Comparison of ENCODE assay signal across 9 mouse cellular contexts in the genomic region with DNA sequence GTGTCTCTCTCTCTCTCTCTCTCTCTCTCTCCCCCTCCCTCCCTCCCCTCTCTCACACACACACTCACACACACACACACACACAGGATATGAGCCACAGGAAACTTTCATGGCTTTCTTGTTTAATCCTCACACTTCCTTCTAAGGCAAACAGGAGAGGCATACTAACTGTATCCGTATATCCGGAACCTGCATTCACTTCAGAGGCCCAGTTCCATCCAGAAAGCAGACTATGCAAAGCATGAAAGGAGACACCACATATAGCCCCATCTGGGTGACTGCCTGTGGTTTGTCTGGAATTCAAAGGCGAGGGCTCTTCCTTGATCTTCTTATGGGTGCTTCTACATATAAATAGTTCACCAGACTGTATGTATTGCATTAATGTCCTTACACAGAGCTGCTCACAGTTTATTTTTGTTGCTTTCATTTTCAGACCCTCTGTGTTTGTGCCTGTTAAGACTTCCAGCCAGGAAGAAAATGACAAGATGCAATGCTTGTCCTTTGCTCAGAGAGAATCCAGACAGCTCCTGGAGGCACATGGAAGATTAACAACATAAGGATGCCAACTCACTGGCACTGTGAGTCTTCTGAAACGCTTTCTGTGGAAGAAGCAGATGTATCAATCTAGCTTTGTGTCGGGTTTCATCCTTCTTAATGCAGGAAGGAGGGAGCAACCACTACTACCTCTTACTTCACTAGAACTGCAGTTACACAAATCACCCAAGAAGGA. TPM values are rescaled to one million over a fixed set of nuclear protein-coding genes. Genes with fewer than 3 reads are reported as not detected.
A peak's percentile ranks its signal among the peaks of the same experiment; 100 is the strongest.
DNase-seq lines count a peak whose midpoint lies in the region; ATAC-seq and TF ChIP-seq lines count a peak whose summit lies in the region.
"Had no signal": no experiment of that assay in that cellular context is flagged by ENCODE, and none has a peak within 500 bp of the region (broad histone marks: within the 10 kb centered on the region; RNA-seq: fewer than 3 reads in every experiment).

No protein-coding gene starts in this region.

- no peak overlapping the region for H3K4me2 ChIP-seq in kidney, embryonic 15.5 days
- no peak overlapping the region for H3K4me2 ChIP-seq in CH12.LX (ENCODE audit: insufficient read depth, low read depth, poor library complexity, severe bottlenecking)
- no peak overlapping the region for H3K4me2 ChIP-seq in limb, embryonic 13.5 days (replicated peaks)

- H3K27me3 ChIP-seq in kidney, embryonic 15.5 days = no peaks in the 10 kb centered on the region
- H3K27me3 ChIP-seq in CH12.LX (replicated peaks) = no peaks in the 10 kb centered on the region
- H3K27me3 ChIP-seq in embryonic facial prominence, embryonic 10.5 days (replicated peaks; ENCODE audit: low read depth, poor library complexity, severe bottlenecking) = no peaks in the 10 kb centered on the region
- H3K27me3 ChIP-seq in limb, embryonic 13.5 days = no peaks in the 10 kb centered on the region

- in situ Hi-C loops in CH12.LX (cut with MboI; ENCODE audit: low pct_ligation_motif_present, low pct_unique_long_range_greater_than_20kb, low sequenced_read_pairs) = no loop called here

- H3K27ac ChIP-seq in kidney, embryonic 15.5 days = peak overlapping the region; percentile 86
- no peak overlapping the region for H3K27ac ChIP-seq in CH12.LX (ENCODE audit: insufficient read depth, low read depth)
- peak overlapping the region; percentile 75 for H3K27ac ChIP-seq in embryonic facial prominence, embryonic 10.5 days (replicated peaks)
- peak overlapping the region; percentile 66; the same call in 1 of the 2 replicates for H3K27ac ChIP-seq in limb, embryonic 13.5 days

- TF ChIP-seq POLR2A in CH12.LX (IDR thresholded peaks at IDR 0.05; ENCODE audit: low read depth, low read length) = no peak

- DNase-seq in kidney, postnatal 36 days = no peak
- DNase-seq in CH12.LX (ENCODE audit: extremely low read depth) = peak; percentile 38
- no peak for DNase-seq in embryonic facial prominence, embryonic 10.5 days (ENCODE audit: low spot score)
- no peak for DNase-seq in adrenal gland, adult 8-10 months
- DNase-seq in right cerebral cortex, postnatal 14 days = no peak
- no peak for DNase-seq in cerebellum, adult 9-11 months

- peaks cover 97% of the 10 kb centered on the region for H3K4me1 ChIP-seq in kidney, embryonic 15.5 days
- peaks cover 12 to 83% of the 10 kb centered on the region in 2 experiments for H3K4me1 ChIP-seq in CH12.LX (ENCODE audit: control insufficient read depth in 1 of 2, insufficient read depth in 2 of 2)
- H3K4me1 ChIP-seq in embryonic facial prominence, embryonic 10.5 days = peaks cover 93% of the 10 kb centered on the region
- H3K4me1 ChIP-seq in limb, embryonic 13.5 days = peaks cover 92% of the 10 kb centered on the region

- H3K79me2 ChIP-seq in CH12.LX (replicated peaks; ENCODE audit: control insufficient read depth, extremely low read depth, insufficient read depth, poor library complexity, severe bottlenecking) = peaks cover 48% of the 10 kb centered on the region

- WGBS in kidney, embryonic 15.5 days = 52% methylated on average over 5 of the region's 5 CpGs
- 68% methylated on average over 5 of the region's 5 CpGs for WGBS in embryonic facial prominence, embryonic 10.5 days
- WGBS in limb, embryonic 13.5 days = 57% methylated on average over 5 of the region's 5 CpGs

- no peak overlapping the region for H3K4me3 ChIP-seq in kidney, embryonic 15.5 days (replicated peaks)
- no peak overlapping the region for H3K4me3 ChIP-seq in CH12.LX (replicated peaks in 1 of 3; ENCODE audit: low read depth in 2 of 3, low read length in 2 of 3, poor library complexity in 1 of 3)
- H3K4me3 ChIP-seq in embryonic facial prominence, embryonic 10.5 days = no peak overlapping the region
- H3K4me3 ChIP-seq in limb, embryonic 13.5 days = no peak overlapping the region
- H3K4me3 ChIP-seq: erythroblast, embryonic 14.5 days had no signal

- dilution Hi-C loops in CH12.LX (cut with MboI; ENCODE audit: extremely low pct_ligation_motif_present, extremely low pct_unique_long_range_greater_than_20kb, low sequenced_read_pairs) = no loop called here

- H3K36me3 ChIP-seq in kidney, embryonic 15.5 days = peaks cover 9% of the 10 kb centered on the region; the same call in 1 of the 2 replicates
- peaks cover 0 to 58% of the 10 kb centered on the region in 2 experiments for H3K36me3 ChIP-seq in CH12.LX (replicated peaks in 1 of 2; ENCODE audit: control insufficient read depth in 1 of 2, insufficient read depth in 1 of 2, low read length in 1 of 2)
- H3K36me3 ChIP-seq in embryonic facial prominence, embryonic 10.5 days (replicated peaks) = peaks cover 52% of the 10 kb centered on the region
- H3K36me3 ChIP-seq in limb, embryonic 13.5 days = peaks cover 23% of the 10 kb centered on the region; the same call in 1 of the 2 replicates

- TF ChIP-seq CTCF in CH12.LX (conservative IDR thresholded peaks at IDR 0.05 in 1 of 2, IDR thresholded peaks at IDR 0.05 in 1 of 2; ENCODE audit: low read depth in 2 of 2, low read length in 2 of 2) = no peak

- TF ChIP-seq EP300 in CH12.LX (IDR thresholded peaks at IDR 0.05; ENCODE audit: low read length) = no peak

- H3K9ac ChIP-seq in kidney, embryonic 15.5 days = no peak overlapping the region
- no peak overlapping the region for H3K9ac ChIP-seq in CH12.LX (ENCODE audit: insufficient read depth, low read depth)
- no peak overlapping the region for H3K9ac ChIP-seq in limb, embryonic 13.5 days

- H3K9me3 ChIP-seq in kidney, embryonic 15.5 days (replicated peaks) = no peaks in the 10 kb centered on the region
- no peaks in the 10 kb centered on the region for H3K9me3 ChIP-seq in CH12.LX (replicated peaks; ENCODE audit: low read length)
- no peaks in the 10 kb centered on the region for H3K9me3 ChIP-seq in embryonic facial prominence, embryonic 10.5 days
- H3K9me3 ChIP-seq in limb, embryonic 13.5 days = no peaks in the 10 kb centered on the region

- TF ChIP-seq RAD21 in CH12.LX (IDR thresholded peaks at IDR 0.05; ENCODE audit: low read depth, low read length) = no peak

- no peak for ATAC-seq in kidney, embryonic 15.5 days (replicated peaks; ENCODE audit: low FRiP score)
- ATAC-seq in limb, embryonic 13.5 days (ENCODE audit: low FRiP score, low read depth) = no peak

TF ChIP-seq in CH12.LX, 34 proteins besides CTCF, POLR2A, EP300 and RAD21:
- TF ChIP-seq SMC3 (IDR thresholded peaks at IDR 0.05; ENCODE audit: low read depth, low read length) (no peak), ZNF384 (IDR thresholded peaks at IDR 0.05; ENCODE audit: low read depth, low read length) (no peak), MEF2A (IDR thresholded peaks at IDR 0.05; ENCODE audit: borderline replicate concordance, low read depth, low read length) (no peak), MAFK (IDR thresholded peaks at IDR 0.05; ENCODE audit: insufficient replicate concordance, low read length) (no peak), BHLHE40 (IDR thresholded peaks at IDR 0.05; ENCODE audit: low read depth, low read length) (no peak)

RNA-seq across cellular contexts. Expression of a gene that starts 18.5 kb away (rescaled TPM):
- polyA plus RNA-seq in kidney, embryonic 15.5 days (2015; fragmentation: Nextera tagmentation; extraction: Ambion mirVana) = 288 and 312 TPM in 2 replicates
- total RNA-seq in CH12.LX (2012; rRNA removed) = 62.9 and 63.4 TPM in 2 replicates
- total RNA-seq in CH12.LX (2014; rRNA removed) = 45.9 and 56.9 TPM in 2 replicates
- polyA plus RNA-seq in CH12.LX (2012; ENCODE audit: insufficient read length, low read depth) = 127 and 145 TPM in 2 replicates
- 260 and 269 TPM in 2 replicates for polyA plus RNA-seq in embryonic facial prominence, embryonic 10.5 days (2016; fragmentation: Nextera tagmentation; extraction: Ambion mirVana)
- polyA plus RNA-seq in limb, embryonic 13.5 days (2015; fragmentation: Nextera tagmentation; extraction: Ambion mirVana) = 270 and 300 TPM in 2 replicates
- 100 to 1,000 TPM; 184 to 285 (median 233) TPM for total RNA-seq in adrenal gland, adult 8-10 months (2022)

RNA-seq across cellular contexts. Expression of a gene that starts 38.0 kb away (rescaled TPM):
- 401 and 402 TPM in 2 replicates for polyA plus RNA-seq in kidney, embryonic 15.5 days (2015; fragmentation: Nextera tagmentation; extraction: Ambion mirVana)
- total RNA-seq in CH12.LX (2012; rRNA removed) = 513 and 551 TPM in 2 replicates
- total RNA-seq in CH12.LX (2014; rRNA removed) = 595 and 658 TPM in 2 replicates
- polyA plus RNA-seq in CH12.LX (2012; ENCODE audit: insufficient read length, low read depth) = 580 and 584 TPM in 2 replicates
- 444 and 454 TPM in 2 replicates for polyA plus RNA-seq in embryonic facial prominence, embryonic 10.5 days (2016; fragmentation: Nextera tagmentation; extraction: Ambion mirVana)
- 422 and 454 TPM in 2 replicates for polyA plus RNA-seq in limb, embryonic 13.5 days (2015; fragmentation: Nextera tagmentation; extraction: Ambion mirVana)
- total RNA-seq in adrenal gland, adult 8-10 months (2022) = 100 to 1,000 TPM; 232 to 255 (median 240) TPM

RNA-seq across cellular contexts. Expression of a gene that starts 38.2 kb away (rescaled TPM):
- polyA plus RNA-seq in kidney, embryonic 15.5 days (2015; fragmentation: Nextera tagmentation; extraction: Ambion mirVana) = 9.0 and 9.6 TPM in 2 replicates
- total RNA-seq in CH12.LX (2012; rRNA removed) = 183 and 195 TPM in 2 replicates
- total RNA-seq in CH12.LX (2014; rRNA removed) = 112 and 114 TPM in 2 replicates
- 395 and 401 TPM in 2 replicates for polyA plus RNA-seq in CH12.LX (2012; ENCODE audit: insufficient read length, low read depth)
- 11.6 and 14.4 TPM in 2 replicates for polyA plus RNA-seq in embryonic facial prominence, embryonic 10.5 days (2016; fragmentation: Nextera tagmentation; extraction: Ambion mirVana)
- polyA plus RNA-seq in limb, embryonic 13.5 days (2015; fragmentation: Nextera tagmentation; extraction: Ambion mirVana) = 9.5 and 10.0 TPM in 2 replicates
- total RNA-seq in adrenal gland, adult 8-10 months (2022) = 1 to 10 TPM; 1.4 to 3.9 (median 1.8) TPM

Comparison
In these comparisons a context has a peak if more than half of its experiments do, and no peak if none do; other contexts are left out.
1. RNA of a gene that starts 38.2 kb away (polyA plus RNA-seq): 395 to 401 TPM in CH12.LX; 11.6 to 14.4 TPM in embryonic facial prominence, embryonic 10.5 days, 9.5 to 10.0 TPM in limb, embryonic 13.5 days and 9.0 to 9.6 TPM in kidney, embryonic 15.5 days; every median in the first group is over 10 times any median in the second.